Mouse (Mus musculus) CD4-positive naive resting alpha-beta T cell, adult 76 days (primary cell): ENCODE measurements around the gene Zfand5. TPM values are rescaled to one million over a fixed set of nuclear protein-coding genes. Genes with fewer than 3 reads are reported as not detected.

ENCODE experiments used
- total RNA-seq: library from RNA; stranded (reverse); gene quantifications from one replicate; pipeline ENCODE4 v1.2.4, GENCODE M21; 2023

The Zfand5 gene
- total RNA-seq, result 60.5 TPM

DNA sequence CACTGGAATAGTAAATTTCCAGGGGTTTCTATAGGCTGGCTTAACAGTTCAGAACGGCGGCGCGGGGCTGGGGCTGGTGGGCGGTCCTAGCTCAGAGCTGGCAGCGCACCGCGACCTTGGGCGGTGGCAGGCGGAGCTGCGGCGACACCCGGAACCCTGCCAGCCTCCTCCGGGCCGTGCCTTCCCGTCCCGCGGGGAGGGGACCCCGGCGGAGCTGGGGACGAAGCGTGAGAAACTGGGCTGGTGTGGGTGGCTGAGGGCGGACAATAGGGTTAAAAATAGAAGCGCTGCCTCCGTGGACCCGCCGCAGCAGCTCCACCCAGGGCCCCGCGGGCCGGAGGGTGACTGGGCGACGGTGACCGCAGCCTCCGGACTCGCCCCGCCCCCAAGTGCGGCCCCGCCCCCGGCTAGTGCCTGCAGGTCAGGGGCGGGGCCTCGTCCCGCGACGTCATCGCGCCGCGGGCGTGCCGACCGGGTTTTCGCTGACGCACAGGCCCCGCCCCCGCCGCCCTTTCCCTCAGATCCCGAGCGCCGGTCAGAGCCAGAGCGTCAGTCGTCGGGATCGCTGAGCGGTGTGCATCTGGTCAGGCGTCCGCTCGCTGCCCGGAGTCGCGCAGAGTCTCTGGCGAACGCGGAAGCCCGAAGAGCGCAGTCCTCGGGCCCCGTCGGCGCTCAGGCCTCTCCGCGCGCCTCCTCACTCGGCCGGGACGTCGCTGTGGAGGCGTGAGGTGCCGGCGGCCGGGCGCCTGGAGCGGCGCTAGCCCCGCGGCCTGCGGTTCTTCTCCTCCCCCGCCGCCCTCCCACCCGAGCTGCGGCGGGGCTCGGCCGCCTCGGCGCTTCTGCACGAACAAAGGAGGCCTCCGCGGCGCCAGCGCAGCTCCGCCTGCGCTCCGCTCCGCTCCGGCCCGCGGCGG lies at the start of gene Zfand5:
Gene Zfand5 (plus strand): TSS at position 538 of the 914 bp plus-strand sequence.

Other genes starting within 250 kb of the Zfand5 start
- gene Gda, start 201.2 kb downstream of the Zfand5 start, total RNA-seq, result 3.4 TPM